Mouse (Mus musculus): Measurements from ENCODE around the gene 4833423E24Rik.

4833423E24Rik gene

GRCm38 (mm10) chr2:85518879-85519278 lies at the start of gene 4833423E24Rik:
4833423E24Rik (minus strand) TSS chr2:85519024.
- no peak for DNase-seq (ENCODE audit: low spot score)

GRCm38 (mm10) chr2:85561187-85561586 lies 42.4 kb upstream of the 4833423E24Rik start:
- DNase-seq (ENCODE audit: low spot score) = no peak

- no peak for DNase-seq (ENCODE audit: low spot score)
These were observed 41.4 kb upstream of the 4833423E24Rik start for GRCm38 (mm10) chr2:85560226-85560625.

GRCm38 (mm10) chr2:85554806-85555205 lies 36.0 kb upstream of the 4833423E24Rik start:
- no peak for DNase-seq (ENCODE audit: low spot score)

GRCm38 (mm10) chr2:85533934-85534333 lies 15.1 kb upstream of the 4833423E24Rik start:
- no peak for DNase-seq (ENCODE audit: low spot score)

GRCm38 (mm10) chr2:85532082-85532778 lies 13.4 kb upstream of the 4833423E24Rik start:
- no peak for DNase-seq (ENCODE audit: low spot score)

GRCm38 (mm10) chr2:85522859-85523489 lies 4.2 kb upstream of the 4833423E24Rik start:
- no peak for DNase-seq (ENCODE audit: low spot score)

GRCm38 (mm10) chr2:85518292-85518691 lies 532 bp downstream of the 4833423E24Rik start:
- DNase-seq (ENCODE audit: low spot score) = no peak

- no peak for DNase-seq (ENCODE audit: low spot score)
These were observed 8.4 kb downstream of the 4833423E24Rik start for GRCm38 (mm10) chr2:85510376-85510775.

- no peak for DNase-seq (ENCODE audit: low spot score)
These were observed 28.4 kb downstream of the 4833423E24Rik start for GRCm38 (mm10) chr2:85490396-85490795.

- DNase-seq (ENCODE audit: low spot score) = no peak
These were observed 52.0 kb downstream of the 4833423E24Rik start for GRCm38 (mm10) chr2:85466801-85467325.

GRCm38 (mm10) chr2:85443539-85443938 lies 75.3 kb downstream of the 4833423E24Rik start, which contains the start of gene Olfr995:
Olfr995 (minus strand) TSS chr2:85443639.
- DNase-seq (ENCODE audit: low spot score) = no peak

GRCm38 (mm10) chr2:85442546-85442945 lies 76.3 kb downstream of the 4833423E24Rik start:
- DNase-seq (ENCODE audit: low spot score) = no peak

GRCm38 (mm10) chr2:85436351-85436750 lies 82.5 kb downstream of the 4833423E24Rik start, which contains the start of gene Olfr994:
Olfr994 (minus strand) TSS chr2:85436451.
- DNase-seq (ENCODE audit: low spot score) = no peak
